Mouse (Mus musculus): Measurements from ENCODE around the gene Hoxc9.

DNA sequence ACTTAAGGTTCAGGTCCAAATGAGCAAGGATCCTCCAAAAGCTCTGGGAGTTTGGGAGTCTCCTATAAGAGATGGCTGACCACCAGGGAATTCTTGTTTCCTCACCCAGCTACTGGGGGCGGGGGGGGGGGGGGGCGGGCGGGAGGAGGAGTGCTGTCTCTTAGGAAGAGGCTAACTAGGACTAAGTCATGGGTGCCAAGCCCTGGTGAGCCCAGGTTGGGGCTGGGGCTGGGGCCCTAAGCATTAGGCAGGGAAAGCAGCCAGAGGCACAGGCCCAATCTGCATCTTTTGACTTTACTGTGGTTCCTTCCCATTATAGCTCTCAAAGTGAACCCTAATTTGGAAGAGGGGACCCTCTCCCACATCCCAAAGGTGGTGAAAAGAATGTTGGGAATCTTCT, 55.9 kb downstream of the Hoxc9 start:
- TF ChIP-seq CTCF (IDR thresholded peaks at IDR 0.05; ENCODE audit: insufficient read depth, low read length), result no peak
- no peak for TF ChIP-seq POLR2A (IDR thresholded peaks at IDR 0.05; ENCODE audit: borderline replicate concordance, extremely low read depth, low read depth, low read length)
